Comparison of ENCODE assay signal across 12 mouse cellular contexts in the genomic region with DNA sequence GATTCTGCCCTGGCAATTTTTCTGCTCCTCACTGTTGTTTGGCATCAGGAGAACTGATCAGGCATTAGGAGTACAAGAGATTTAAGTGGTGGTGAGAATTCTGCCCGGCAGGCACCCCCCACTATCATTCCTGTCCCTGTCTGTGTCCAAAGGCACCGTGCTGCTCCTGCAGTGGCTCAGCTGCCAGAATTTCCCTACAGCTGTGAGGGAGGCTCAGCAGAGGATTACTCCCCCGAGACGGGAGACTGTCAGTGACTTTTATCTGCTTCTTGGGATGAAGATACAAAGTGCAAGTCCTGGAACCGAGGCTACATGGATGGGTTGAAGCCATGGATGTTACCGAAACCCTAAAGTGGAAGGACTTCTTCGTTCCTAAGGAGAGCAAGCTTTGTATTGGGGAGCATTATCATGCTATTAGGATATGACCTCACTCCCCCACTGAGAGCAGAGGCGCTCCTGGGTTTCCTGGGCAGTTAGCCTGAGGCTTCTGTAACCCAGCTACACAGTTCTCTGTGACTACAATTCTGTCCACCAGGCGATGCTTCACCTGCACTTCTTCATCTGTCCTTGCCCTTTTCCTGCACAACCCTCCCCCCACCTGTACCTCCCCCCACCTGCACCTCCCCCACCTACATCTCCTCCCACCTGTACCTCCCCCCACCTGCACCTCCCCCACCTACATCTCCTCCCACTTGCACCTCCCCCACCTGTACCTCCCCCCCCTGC.
A peak's percentile ranks its signal among the peaks of the same experiment; 100 is the strongest.
DNase-seq lines count a peak whose midpoint lies in the region; ATAC-seq and TF ChIP-seq lines count a peak whose summit lies in the region.
"Had no signal": no experiment of that assay in that cellular context is flagged by ENCODE, and none has a peak within 500 bp of the region (broad histone marks: within the 10 kb centered on the region; RNA-seq: fewer than 3 reads in every experiment).

No protein-coding gene starts in this region.

- no peak for ATAC-seq in heart, embryonic 15.5 days (replicated peaks; ENCODE audit: insufficient number of reproducible peaks, insufficient read depth, low FRiP score, low read depth)
- no peak for ATAC-seq in forebrain, embryonic 13.5 days
- ATAC-seq in midbrain, embryonic 15.5 days (replicated peaks) = no peak; the same call in 1 of the 2 replicates
- no peak for ATAC-seq in monocyte, adult 5-6 weeks (replicated peaks; ENCODE audit: insufficient number of reproducible peaks, low FRiP score, low TSS enrichment, poor library complexity, severe bottlenecking)
- no peak for ATAC-seq in liver, postnatal 0 days

- WGBS in heart, embryonic 15.5 days = 7% methylated on average over 9 of the region's 9 CpGs
- WGBS in forebrain, embryonic 13.5 days = 3% methylated on average over 9 of the region's 9 CpGs
- 0% methylated on average over 9 of the region's 9 CpGs for WGBS in midbrain, embryonic 15.5 days
- 10% methylated on average over 9 of the region's 9 CpGs for WGBS in liver, postnatal 0 days (ENCODE audit: insufficient replicate concordance)

- H3K27ac ChIP-seq in heart, embryonic 15.5 days = no peak overlapping the region
- H3K27ac ChIP-seq in forebrain, embryonic 13.5 days = peak overlapping the region; percentile 31; the same call in 1 of the 2 replicates
- peak overlapping the region; percentile 74 for H3K27ac ChIP-seq in midbrain, embryonic 15.5 days
- H3K27ac ChIP-seq in liver, postnatal 0 days (ENCODE audit: low read depth) = no peak overlapping the region
- H3K27ac ChIP-seq: liver, embryonic 14.5 days had no signal

- peaks cover 11% of the 10 kb centered on the region; the same call in 1 of the 2 replicates for H3K27me3 ChIP-seq in heart, embryonic 15.5 days
- H3K27me3 ChIP-seq in forebrain, embryonic 13.5 days = no peaks in the 10 kb centered on the region
- no peaks in the 10 kb centered on the region for H3K27me3 ChIP-seq in midbrain, embryonic 15.5 days (replicated peaks)
- H3K27me3 ChIP-seq in liver, postnatal 0 days (ENCODE audit: insufficient read depth, low read length) = no peaks in the 10 kb centered on the region

- H3K36me3 ChIP-seq in heart, embryonic 15.5 days = no peaks in the 10 kb centered on the region
- no peaks in the 10 kb centered on the region for H3K36me3 ChIP-seq in forebrain, embryonic 13.5 days (ENCODE audit: poor library complexity, severe bottlenecking)
- H3K36me3 ChIP-seq in midbrain, embryonic 15.5 days (replicated peaks) = no peaks in the 10 kb centered on the region
- no peaks in the 10 kb centered on the region for H3K36me3 ChIP-seq in liver, postnatal 0 days (replicated peaks; ENCODE audit: insufficient read depth, low read length)

- no peak overlapping the region for H3K4me3 ChIP-seq in heart, embryonic 15.5 days
- no peak overlapping the region for H3K4me3 ChIP-seq in forebrain, embryonic 13.5 days
- H3K4me3 ChIP-seq in midbrain, embryonic 15.5 days = no peak overlapping the region
- no peak overlapping the region for H3K4me3 ChIP-seq in liver, postnatal 0 days (ENCODE audit: low read depth, low read length)

- TF ChIP-seq EP300 in liver, postnatal 0 days (IDR thresholded peaks at IDR 0.05; ENCODE audit: low read depth) = no peak

- H3K4me2 ChIP-seq in heart, embryonic 15.5 days = 0 out of 2 replicates have a peak overlapping the region, but pooled peaks have one; percentile 5
- 0 out of 2 replicates have a peak overlapping the region, but pooled peaks have one; percentile 22 for H3K4me2 ChIP-seq in forebrain, embryonic 13.5 days
- 0 out of 2 replicates have a peak overlapping the region, but pooled peaks have one; percentile 1 for H3K4me2 ChIP-seq in midbrain, embryonic 15.5 days
- no peak overlapping the region for H3K4me2 ChIP-seq in liver, postnatal 0 days (ENCODE audit: low read depth, low read length)

- TF ChIP-seq CTCF in liver, postnatal 0 days (IDR thresholded peaks at IDR 0.05; ENCODE audit: low read depth) = no peak

- no peak for DNase-seq in heart, adult 18-20 months
- DNase-seq in Muller cell, postnatal 12 days (ENCODE audit: inconsistent ontology term) = peak; percentile 17
- no peak for DNase-seq in ovary, adult 18-20 months (ENCODE audit: low spot score)
- no peak for DNase-seq in liver, postnatal 0 days
- DNase-seq: adrenal gland, adult 2 months; cerebellum, adult 9-11 months; thymus, adult 2 months had no signal

- H3K4me1 ChIP-seq in heart, embryonic 15.5 days (replicated peaks) = peaks cover 4% of the 10 kb centered on the region; the same call in 1 of the 2 replicates
- H3K4me1 ChIP-seq in forebrain, embryonic 13.5 days = peaks cover 58% of the 10 kb centered on the region
- peaks cover 73% of the 10 kb centered on the region for H3K4me1 ChIP-seq in midbrain, embryonic 15.5 days
- no peaks in the 10 kb centered on the region for H3K4me1 ChIP-seq in liver, postnatal 0 days (ENCODE audit: insufficient read depth)

- no peaks in the 10 kb centered on the region for H3K9me3 ChIP-seq in heart, embryonic 15.5 days (replicated peaks)
- H3K9me3 ChIP-seq in forebrain, embryonic 13.5 days (replicated peaks) = no peaks in the 10 kb centered on the region
- H3K9me3 ChIP-seq in midbrain, embryonic 15.5 days = no peaks in the 10 kb centered on the region
- no peaks in the 10 kb centered on the region for H3K9me3 ChIP-seq in liver, postnatal 0 days (ENCODE audit: low read length)

- H3K9ac ChIP-seq in heart, embryonic 15.5 days = no peak overlapping the region
- no peak overlapping the region for H3K9ac ChIP-seq in forebrain, embryonic 13.5 days
- H3K9ac ChIP-seq in midbrain, embryonic 15.5 days = no peak overlapping the region
- H3K9ac ChIP-seq in liver, postnatal 0 days (replicated peaks) = no peak overlapping the region
- H3K9ac ChIP-seq: liver, embryonic 14.5 days had no signal

Comparison
In these comparisons a context has a peak if more than half of its experiments do, and no peak if none do; other contexts are left out.
1. H3K27ac ChIP-seq: peak in forebrain, embryonic 13.5 days (single experiment) and midbrain, embryonic 15.5 days (single experiment); none in heart, embryonic 15.5 days (single experiment) and liver, postnatal 0 days (single experiment).